Mouse (Mus musculus) liver, embryonic 14.5 days (tissue): Measurements from ENCODE around the gene Zfp706. TPM values are rescaled to one million over a fixed set of nuclear protein-coding genes. Genes with fewer than 3 reads are reported as not detected.
"Not testable (repeated sequence)": the region's sequence is repeated elsewhere in the genome, so short reads cannot be mapped to it uniquely, and the experiment has no call there.

Experiments
- ATAC-seq: fragments of 200-750 bp; cut with Nextera tagmentation; 2 replicates; pipeline ENCODE4 v1.8.0; 2017; ENCODE audit warnings: moderate number of reproducible peaks, mild to moderate bottlenecking, moderate library complexity; ENCODE audit not compliant: insufficient read depth
- DNase-seq, 3 experiments: peaks; one replicate each; pipeline ENCODE4 v3.0.0-alpha.2; 2012 to 2013; ENCODE audit warnings: low read depth in 3 of 3, low spot score in 3 of 3
- H3K27ac ChIP-seq: fragments of 300-500 bp; sonication (generic); 2 replicates; pipeline ENCODE4 v1.5.1; 2014; ENCODE audit warnings: moderate library complexity, mild to moderate bottlenecking, control low read depth, inconsistent platforms
- H3K27me3 ChIP-seq: fragments of 300-500 bp; sonication (generic); 2 replicates; pipeline ENCODE4 v1.6.1; 2014; ENCODE audit warnings: mild to moderate bottlenecking, low read length, moderate library complexity; ENCODE audit not compliant: control insufficient read depth, insufficient read depth
- H3K36me3 ChIP-seq: fragments of 300-500 bp; sonication (generic); replicated peaks from 2 replicates; pipeline ENCODE4 v1.6.1; 2014; ENCODE audit warnings: low read depth; ENCODE audit not compliant: control insufficient read depth, insufficient read depth
- H3K4me1 ChIP-seq, 2 experiments: fragments of 200-500 bp in 1 of 2; fragments of 300-500 bp in 1 of 2; sonication (generic) in 1 of 2; replicated peaks; 2 replicates each; pipeline ENCODE4 v1.6.1; 2012 to 2014; ENCODE audit warnings: antibody characterized with exemption in 1 of 2, inconsistent platforms in 1 of 2, low read length in 1 of 2; ENCODE audit not compliant: control insufficient read depth in 2 of 2, insufficient read depth in 2 of 2
- H3K4me2 ChIP-seq: fragments of 300-500 bp; sonication (generic); 2 replicates; pipeline ENCODE4 v1.6.1; 2014; ENCODE audit warnings: low read depth, mild to moderate bottlenecking, control low read depth, moderate library complexity
- H3K4me3 ChIP-seq, 2 experiments: fragments of 200-500 bp in 1 of 2; fragments of 300-500 bp in 1 of 2; sonication (generic) in 1 of 2; 2 replicates each; pipeline ENCODE4 v1.5.1; 2012 to 2014; ENCODE audit warnings: low read depth in 2 of 2, low read length in 2 of 2, mild to moderate bottlenecking in 2 of 2, control low read depth in 1 of 2, inconsistent platforms in 1 of 2, moderate library complexity in 1 of 2; ENCODE audit not compliant: insufficient read depth in 1 of 2
- H3K9ac ChIP-seq: fragments of 300-500 bp; sonication (generic); replicated peaks from 2 replicates; pipeline ENCODE4 v1.6.1; 2014; ENCODE audit warnings: mild to moderate bottlenecking, control low read depth, moderate library complexity
- H3K9me3 ChIP-seq: fragments of 300-500 bp; sonication (generic); 2 replicates; pipeline ENCODE4 v1.6.1; 2016; ENCODE audit warnings: low read length, mixed read lengths; ENCODE audit not compliant: control insufficient read depth
- CTCF ChIP-seq: IDR thresholded peaks from 2 replicates; pipeline ENCODE4 v1.5.1; 2016; ENCODE audit warnings: antibody characterized with exemption, low read depth, control low read depth
- EP300 ChIP-seq: IDR thresholded peaks from 2 replicates; pipeline ENCODE4 v1.6.1; 2016; ENCODE audit warnings: antibody characterized with exemption, low read depth
- WGBS: fragments of 180-500 bp; shearing (Covaris S2); extraction: QIAGEN DNeasy Blood & Tissue Kit; methylation state at CpG from one replicate; pipeline ENCODE4 v1.1.7; 2014; ENCODE audit not compliant: insufficient replicate concordance; 5-methylcytosine and 5-hydroxymethylcytosine counted together
- polyA plus RNA-seq, 2 experiments: library from polyadenylated mRNA; depleted of rRNA in 1 of 2; stranded (reverse) in 1 of 2; unstranded in 1 of 2; fragments of >200 nt; fragmentation: Nextera tagmentation in 1 of 2; extraction: Ambion mirVana in 1 of 2; gene quantifications; 2 replicates each; pipeline versions ENCODE4 v1.2.1 to v1.2.3; 2012 to 2014

Gene Zfp706
- polyA plus RNA-seq, 2 experiments, result 22.8 to 146 TPM

- H3K9me3 ChIP-seq, result no peaks in the 10 kb centered on the region
- peak overlapping the region; percentile 83 to 91 for H3K4me3 ChIP-seq
- H3K9ac ChIP-seq, result peak overlapping the region; percentile 99
- peaks cover 11 to 17% of the 10 kb centered on the region in 2 experiments for H3K4me1 ChIP-seq
- no peaks in the 10 kb centered on the region for H3K27me3 ChIP-seq
- peak overlapping the region; percentile 88 for H3K4me2 ChIP-seq
- 21% methylated on average over 7 of the region's 7 CpGs for WGBS
- TF ChIP-seq CTCF, result peak; percentile 29
- no peak for TF ChIP-seq EP300
- peaks cover 21% of the 10 kb centered on the region for H3K36me3 ChIP-seq
- peak overlapping the region; percentile 77 for H3K27ac ChIP-seq
- no peak for ATAC-seq
- DNase-seq, result no peak
These were observed 1.6 kb downstream of the Zfp706 start for GRCm38 (mm10) chr15:37005793-37006474.

- ATAC-seq, result no peak
- H3K4me3 ChIP-seq, result no peak overlapping the region
- TF ChIP-seq CTCF (no peak), EP300 (no peak)
- no peak overlapping the region for H3K27ac ChIP-seq
- no peak for DNase-seq
- H3K36me3 ChIP-seq, result peaks cover 31% of the 10 kb centered on the region
- WGBS, result 71% methylated on average over 5 of the region's 5 CpGs
- no peaks in the 10 kb centered on the region for H3K9me3 ChIP-seq
- peak overlapping the region; percentile 27; the same call in 1 of the 2 replicates for H3K9ac ChIP-seq
- peaks cover 11 to 17% of the 10 kb centered on the region in 2 experiments for H3K4me1 ChIP-seq
- no peaks in the 10 kb centered on the region for H3K27me3 ChIP-seq
- H3K4me2 ChIP-seq, result peak overlapping the region; percentile 88; the same call in 1 of the 2 replicates
These were observed 2.7 kb downstream of the Zfp706 start for GRCm38 (mm10) chr15:37004858-37005257.

- Histone ChIP-seq H3K4me3 (no peak overlapping the region), H3K9me3 (no peaks in the 10 kb centered on the region), H3K9ac (no peak overlapping the region), H3K36me3 (peaks cover 50% of the 10 kb centered on the region), H3K27ac (no peak overlapping the region), H3K27me3 (no peaks in the 10 kb centered on the region), H3K4me1 (peaks cover 7 to 12% of the 10 kb centered on the region in 2 experiments), H3K4me2 (no peak overlapping the region)
- ATAC-seq (no peak), DNase-seq (no peak)
- WGBS, result 78% methylated on average over 7 of the region's 7 CpGs
- TF ChIP-seq CTCF (no peak), EP300 (no peak)
These were observed 5.3 kb downstream of the Zfp706 start for GRCm38 (mm10) chr15:37002276-37002675.

GRCm38 (mm10) chr15:36999602-37000001 lies 8.0 kb downstream of the Zfp706 start:
- not testable (repeated sequence) for H3K27ac ChIP-seq, DNase-seq, H3K4me1 ChIP-seq, ATAC-seq, H3K27me3 ChIP-seq, H3K9me3 ChIP-seq, H3K4me2 ChIP-seq, H3K4me3 ChIP-seq, H3K9ac ChIP-seq
- peaks cover 51% of the 10 kb centered on the region for H3K36me3 ChIP-seq
- 85% methylated on average over 7 of the region's 7 CpGs for WGBS

GRCm38 (mm10) chr15:36995166-36995565 lies 12.4 kb downstream of the Zfp706 start:
- Histone ChIP-seq H3K27ac (no peak overlapping the region), H3K4me2 (no peak overlapping the region), H3K27me3 (no peaks in the 10 kb centered on the region), H3K9me3 (no peaks in the 10 kb centered on the region), H3K4me1 (0 out of 4 replicates have a peak, but pooled peaks cover 0 to 2% of the 10 kb centered on the region in 2 experiments), H3K9ac (no peak overlapping the region), H3K36me3 (peaks cover 23% of the 10 kb centered on the region), H3K4me3 (no peak overlapping the region)
- 81% methylated on average over 4 of the region's 4 CpGs for WGBS
- DNase-seq, result no peak
- ATAC-seq, result no peak
- TF ChIP-seq EP300 (no peak), CTCF (no peak)
